Mouse (Mus musculus) megakaryocyte, embryonic 14.5 days (primary cell): ENCODE data around the gene Nptn.
"Not testable (repeated sequence)": the region's sequence is repeated elsewhere in the genome, so short reads cannot be mapped to it uniquely, and the experiment has no call there.

Experiments used
- FLI1 ChIP-seq: IDR thresholded peaks from 2 replicates; pipeline ENCODE4 v1.6.1; 2012; ENCODE audit warnings: low read length, inconsistent platforms, mixed read lengths
- GATA1 ChIP-seq: IDR thresholded peaks from 3 replicates; pipeline ENCODE4 v1.6.1; 2012; ENCODE audit warnings: mixed read lengths, low read length, inconsistent platforms, borderline replicate concordance

DNA sequence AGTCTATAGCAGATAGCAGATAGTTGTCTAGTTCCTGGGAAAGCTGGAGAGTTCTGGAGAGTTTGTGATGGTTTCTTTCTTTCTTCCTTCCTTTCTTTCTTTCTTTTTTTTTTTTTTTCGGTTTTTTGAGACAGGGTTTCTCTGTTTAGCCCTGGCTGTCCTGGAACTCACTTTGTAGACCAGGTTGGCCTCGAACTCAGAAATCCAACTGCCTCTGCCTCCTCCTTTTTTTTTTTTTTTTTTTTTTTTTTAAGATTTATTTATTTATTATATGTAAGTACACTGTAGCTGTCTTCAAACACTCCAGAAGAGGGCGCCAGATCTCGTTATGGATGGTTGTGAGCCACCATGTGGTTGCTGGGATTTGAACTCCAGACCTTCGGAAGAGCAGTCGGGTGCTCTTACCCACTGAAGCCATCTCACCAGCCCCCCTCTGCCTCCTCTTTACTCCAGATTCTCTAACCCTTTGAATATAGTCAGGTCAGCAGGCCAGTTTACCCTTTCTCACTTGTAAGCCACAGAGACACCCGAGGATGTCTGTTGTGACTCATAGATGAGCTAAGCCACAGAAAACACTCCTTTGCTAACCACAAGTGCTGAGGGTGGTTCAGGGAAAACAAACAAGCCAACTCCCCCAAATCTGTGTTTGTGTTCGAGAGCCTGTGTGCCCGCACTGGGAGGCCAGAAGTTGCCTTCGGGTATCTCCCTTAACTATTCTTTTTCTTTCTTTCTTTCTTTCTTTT, 1.4 kb upstream of the Nptn start:
- not testable (repeated sequence) for TF ChIP-seq GATA1, FLI1
